ENCODE assay signal across 9 mouse cellular contexts in genomic region chr17:83956821-83957565, GRCm38 (mm10).
DNase-seq lines count a peak whose midpoint lies in the region; ATAC-seq and TF ChIP-seq lines count a peak whose summit lies in the region.
"Had no signal": no experiment of that assay in that cellular context is flagged by ENCODE, and none has a peak within 500 bp of the region (broad histone marks: within the 10 kb centered on the region; RNA-seq: fewer than 3 reads in every experiment).

No protein-coding gene starts in this region.

- peaks cover 52% of the 10 kb centered on the region for H3K4me1 ChIP-seq in lung, embryonic 14.5 days (ENCODE audit: insufficient read depth)

- peak overlapping the region; percentile 52 for H3K27ac ChIP-seq in lung, embryonic 14.5 days (ENCODE audit: low read depth)

- no peaks in the 10 kb centered on the region for H3K9me3 ChIP-seq in lung, embryonic 14.5 days (ENCODE audit: low read depth, low read length)

- DNase-seq in lung, embryonic 14.5 days: peak; percentile 58
- no peak for DNase-seq in lung, adult 18-20 months
- peak; percentile 74 for DNase-seq in heart, adult 8-10 months (ENCODE audit: low spot score)
- DNase-seq in kidney, postnatal 10 days: peak; percentile 63
- DNase-seq in retina, embryonic 14.5 days (ENCODE audit: low spot score): peak; percentile 63
- no peak for DNase-seq in layer of hippocampus, adult 8-10 months (ENCODE audit: low spot score in 2 of 2)
- DNase-seq in yolk sac, embryonic 10.5 days (ENCODE audit: low spot score): no peak
- no peak for DNase-seq in right cerebral cortex, postnatal 25 days
- DNase-seq: cerebellum, adult 8-10 months had no signal

- WGBS in lung, embryonic 14.5 days: 31% methylated on average over 12 of the region's 12 CpGs

- no peaks in the 10 kb centered on the region for H3K36me3 ChIP-seq in lung, embryonic 14.5 days (ENCODE audit: insufficient read depth)

- TF ChIP-seq CTCF in lung, embryonic 14.5 days (IDR thresholded peaks at IDR 0.05; ENCODE audit: low read depth): no peak

- no peak overlapping the region for H3K9ac ChIP-seq in lung, embryonic 14.5 days

- H3K4me3 ChIP-seq in lung, embryonic 14.5 days (ENCODE audit: low read depth, low read length): no peak overlapping the region

- no peak overlapping the region for H3K4me2 ChIP-seq in lung, embryonic 14.5 days

- ATAC-seq in lung, embryonic 14.5 days (ENCODE audit: insufficient read depth): no peak

- no peaks in the 10 kb centered on the region for H3K27me3 ChIP-seq in lung, embryonic 14.5 days (ENCODE audit: insufficient read depth, low read length)

Comparison
In these comparisons a context has a peak if more than half of its experiments do, and no peak if none do; other contexts are left out.
1. DNase-seq: peak in lung, embryonic 14.5 days (single experiment), heart, adult 8-10 months (single experiment), kidney, postnatal 10 days (single experiment) and retina, embryonic 14.5 days (single experiment); none in lung, adult 18-20 months (0 of 2), layer of hippocampus, adult 8-10 months (0 of 2), yolk sac, embryonic 10.5 days (single experiment) and right cerebral cortex, postnatal 25 days (single experiment).